18 mouse cellular contexts compared by ENCODE assay signal in the genomic region with DNA sequence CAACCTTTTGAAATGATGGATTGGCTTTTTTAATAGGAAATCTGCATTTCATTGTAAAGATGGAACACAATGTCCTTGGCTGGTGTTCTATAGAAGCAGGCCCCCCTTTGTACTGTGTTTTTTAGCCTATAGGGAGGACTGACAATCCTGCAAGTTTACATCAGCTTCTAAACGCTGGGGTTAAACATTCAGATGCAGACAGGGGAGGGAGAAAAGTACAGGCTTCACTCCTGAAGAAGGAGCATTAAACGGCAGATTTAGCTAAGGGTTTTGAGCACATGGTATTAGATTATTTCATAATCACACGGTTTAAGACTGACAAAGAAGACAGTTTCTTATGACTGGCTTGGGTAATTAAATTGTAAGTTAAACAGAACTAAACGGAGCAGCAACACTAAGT.
DNase-seq lines count a peak whose midpoint lies in the region; ATAC-seq and TF ChIP-seq lines count a peak whose summit lies in the region.
"Had no signal": no experiment of that assay in that cellular context is flagged by ENCODE, and none has a peak within 500 bp of the region (broad histone marks: within the 10 kb centered on the region; RNA-seq: fewer than 3 reads in every experiment).

No protein-coding gene starts in this region.

- no peak overlapping the region for H3K4me3 ChIP-seq in layer of hippocampus, adult 2 months
- H3K4me3 ChIP-seq in embryonic facial prominence, embryonic 12.5 days, result no peak overlapping the region
- H3K4me3 ChIP-seq in hindbrain, embryonic 12.5 days, result no peak overlapping the region
- no peak overlapping the region for H3K4me3 ChIP-seq in limb, embryonic 15.5 days
- H3K4me3 ChIP-seq in intestine, embryonic 16.5 days (ENCODE audit: low read length), result no peak overlapping the region
- H3K4me3 ChIP-seq: myocyte; neural tube, embryonic 15.5 days had no signal

- H3K27me3 ChIP-seq in embryonic facial prominence, embryonic 12.5 days, result no peaks in the 10 kb centered on the region
- H3K27me3 ChIP-seq in hindbrain, embryonic 12.5 days, result no peaks in the 10 kb centered on the region
- H3K27me3 ChIP-seq in limb, embryonic 15.5 days, result no peaks in the 10 kb centered on the region
- no peaks in the 10 kb centered on the region for H3K27me3 ChIP-seq in intestine, embryonic 16.5 days (replicated peaks; ENCODE audit: control insufficient read depth, insufficient read depth, low read length)
- H3K27me3 ChIP-seq: neural tube, embryonic 15.5 days had no signal

- DNase-seq in layer of hippocampus, adult 2 months (ENCODE audit: low spot score in 2 of 2), result no peak
- no peak for DNase-seq in layer of hippocampus, postnatal 14 days (ENCODE audit: low spot score in 2 of 2)
- DNase-seq in left cerebral cortex, postnatal 25 days (ENCODE audit: low spot score in 2 of 2), result no peak
- no peak for DNase-seq in adrenal gland, postnatal 36 days
- DNase-seq: cerebellum, adult 11 months; gastrocnemius, postnatal 10 days; kidney, postnatal 4 days; layer of hippocampus, postnatal 36 days; lung, postnatal 10 days; thymus, postnatal 4 days had no signal

- no peaks in the 10 kb centered on the region for H3K36me3 ChIP-seq in embryonic facial prominence, embryonic 12.5 days
- no peaks in the 10 kb centered on the region for H3K36me3 ChIP-seq in hindbrain, embryonic 12.5 days
- H3K36me3 ChIP-seq in limb, embryonic 15.5 days, result no peaks in the 10 kb centered on the region
- no peaks in the 10 kb centered on the region for H3K36me3 ChIP-seq in intestine, embryonic 16.5 days (ENCODE audit: control insufficient read depth, insufficient read depth, low read length)
- H3K36me3 ChIP-seq: neural tube, embryonic 15.5 days had no signal

- no peak overlapping the region for H3K4me2 ChIP-seq in embryonic facial prominence, embryonic 12.5 days (replicated peaks)
- no peak overlapping the region for H3K4me2 ChIP-seq in hindbrain, embryonic 12.5 days (replicated peaks)
- H3K4me2 ChIP-seq in limb, embryonic 15.5 days, result no peak overlapping the region
- no peak overlapping the region for H3K4me2 ChIP-seq in intestine, embryonic 16.5 days (ENCODE audit: low read depth, low read length)
- H3K4me2 ChIP-seq: neural tube, embryonic 15.5 days had no signal

- ATAC-seq in embryonic facial prominence, embryonic 12.5 days (ENCODE audit: insufficient number of reproducible peaks, insufficient read depth, low FRiP score, low TSS enrichment), result no peak
- no peak for ATAC-seq in hindbrain, embryonic 12.5 days (ENCODE audit: low FRiP score)
- peak; percentile 33; the same call in 1 of the 2 replicates for ATAC-seq in limb, embryonic 15.5 days (ENCODE audit: insufficient number of reproducible peaks, low FRiP score, low TSS enrichment, low read depth)
- no peak for ATAC-seq in intestine, embryonic 16.5 days
- ATAC-seq: inflammation-experienced regulatory T-cells, adult 6 months had no signal

- no peak for TF ChIP-seq CTCF in layer of hippocampus, adult 2 months (conservative IDR thresholded peaks at IDR 0.05)

- H3K4me1 ChIP-seq in embryonic facial prominence, embryonic 12.5 days, result peaks cover 24% of the 10 kb centered on the region; the same call in 1 of the 2 replicates
- 0 out of 2 replicates have a peak, but pooled peaks cover 3% of the 10 kb centered on the region for H3K4me1 ChIP-seq in hindbrain, embryonic 12.5 days
- H3K4me1 ChIP-seq in limb, embryonic 15.5 days, result peaks cover 16% of the 10 kb centered on the region
- H3K4me1 ChIP-seq in intestine, embryonic 16.5 days (ENCODE audit: control insufficient read depth, insufficient read depth, low read length), result no peaks in the 10 kb centered on the region
- H3K4me1 ChIP-seq: neural tube, embryonic 15.5 days had no signal

- WGBS in embryonic facial prominence, embryonic 12.5 days, result 27% methylated on average over 4 of the region's 4 CpGs
- WGBS in hindbrain, embryonic 12.5 days, result 36% methylated on average over 4 of the region's 4 CpGs
- 25% methylated on average over 4 of the region's 4 CpGs for WGBS in limb, embryonic 15.5 days
- WGBS in intestine, embryonic 16.5 days, result 34% methylated on average over 4 of the region's 4 CpGs

- intact Hi-C loops in left cerebral cortex, postnatal 25 days (cut with DNase I), result no loop called here

- peak overlapping the region; percentile 61; the same call in 1 of the 2 replicates for H3K27ac ChIP-seq in layer of hippocampus, adult 2 months
- H3K27ac ChIP-seq in embryonic facial prominence, embryonic 12.5 days, result peak overlapping the region; percentile 81
- H3K27ac ChIP-seq in hindbrain, embryonic 12.5 days, result 0 out of 2 replicates have a peak overlapping the region, but pooled peaks have one; percentile 35
- peak overlapping the region; percentile 78 for H3K27ac ChIP-seq in limb, embryonic 15.5 days
- H3K27ac ChIP-seq in intestine, embryonic 16.5 days (ENCODE audit: low read length), result no peak overlapping the region
- H3K27ac ChIP-seq: liver, embryonic 14.5 days; neural tube, embryonic 15.5 days had no signal

- no peaks in the 10 kb centered on the region for H3K9me3 ChIP-seq in embryonic facial prominence, embryonic 12.5 days
- H3K9me3 ChIP-seq in hindbrain, embryonic 12.5 days (replicated peaks), result no peaks in the 10 kb centered on the region
- no peaks in the 10 kb centered on the region for H3K9me3 ChIP-seq in limb, embryonic 15.5 days
- H3K9me3 ChIP-seq in intestine, embryonic 16.5 days (ENCODE audit: control insufficient read depth, low read length), result no peaks in the 10 kb centered on the region
- H3K9me3 ChIP-seq: neural tube, embryonic 15.5 days had no signal

- no peak overlapping the region for H3K9ac ChIP-seq in embryonic facial prominence, embryonic 12.5 days
- H3K9ac ChIP-seq in hindbrain, embryonic 12.5 days, result no peak overlapping the region
- H3K9ac ChIP-seq in limb, embryonic 15.5 days, result no peak overlapping the region
- no peak overlapping the region for H3K9ac ChIP-seq in intestine, embryonic 16.5 days (ENCODE audit: low read depth, low read length)
- H3K9ac ChIP-seq: liver, embryonic 14.5 days; neural tube, embryonic 15.5 days had no signal
